Mouse (Mus musculus) olfactory bulb, adult 2 months (tissue): Measurements from ENCODE around the gene Tdrd9.

ENCODE experiments used
- CTCF ChIP-seq: fragments of 200-500 bp; IDR thresholded peaks from 2 replicates; pipeline ENCODE4 v1.5.1; 2012; ENCODE audit warnings: low read depth, mild to moderate bottlenecking, low read length, moderate library complexity; ENCODE audit not compliant: insufficient read depth
- POLR2A ChIP-seq: fragments of 200-500 bp; IDR thresholded peaks from 2 replicates; pipeline ENCODE4 v1.6.1; 2012; ENCODE audit warnings: mild to moderate bottlenecking, low read depth, low read length, moderate library complexity; ENCODE audit not compliant: insufficient read depth

DNA sequence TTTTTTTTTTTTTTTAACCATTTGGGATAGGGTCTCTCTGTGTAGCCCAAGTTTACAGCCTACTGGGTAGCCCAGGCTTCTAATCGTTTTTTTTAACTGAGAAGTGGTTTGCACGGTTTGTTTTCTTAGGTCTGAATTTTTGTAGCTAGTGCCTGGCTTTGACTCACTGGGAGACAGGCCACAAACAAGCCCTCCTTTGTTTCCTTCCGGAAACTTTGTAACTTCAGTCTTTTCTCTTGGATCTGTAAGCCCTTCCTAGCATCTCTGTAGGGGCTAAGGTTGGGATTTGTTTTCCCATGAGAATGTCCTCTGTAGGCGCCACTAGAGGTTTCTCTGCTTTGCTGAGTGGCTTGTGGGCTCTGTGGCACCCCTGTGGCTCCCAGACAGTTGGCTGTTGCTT lies 128.7 kb downstream of the Tdrd9 start:
- TF ChIP-seq CTCF (no peak), POLR2A (no peak)
